In genomic region chr1:74268750-74269149, GRCm38 (mm10) we compare ENCODE assay signal across 32 mouse cellular contexts. TPM values are rescaled to one million over a fixed set of nuclear protein-coding genes. Genes with fewer than 3 reads are reported as not detected.
A peak's percentile ranks its signal among the peaks of the same experiment; 100 is the strongest.
DNase-seq lines count a peak whose midpoint lies in the region; ATAC-seq and TF ChIP-seq lines count a peak whose summit lies in the region.
"Had no signal": no experiment of that assay in that cellular context is flagged by ENCODE, and none has a peak within 500 bp of the region (broad histone marks: within the 10 kb centered on the region; RNA-seq: fewer than 3 reads in every experiment).

No protein-coding gene starts in this region.

- intact Hi-C loops in heart, adult 2 months (cut with DNase I): no loop called here

- no peak overlapping the region for H3K4me2 ChIP-seq in heart, embryonic 12.5 days
- no peak overlapping the region for H3K4me2 ChIP-seq in midbrain, postnatal 0 days (ENCODE audit: low read depth, low read length, poor library complexity, severe bottlenecking)
- H3K4me2 ChIP-seq in midbrain, embryonic 16.5 days (ENCODE audit: low read length): no peak overlapping the region
- no peak overlapping the region for H3K4me2 ChIP-seq in stomach, postnatal 0 days (replicated peaks; ENCODE audit: low read depth)
- no peak overlapping the region for H3K4me2 ChIP-seq in forebrain, embryonic 12.5 days
- H3K4me2 ChIP-seq: embryonic facial prominence, embryonic 13.5 days; forebrain, embryonic 13.5 days; heart, embryonic 13.5 days; limb, embryonic 13.5 days; liver, embryonic 15.5 days; midbrain, embryonic 11.5 days; neural tube, embryonic 12.5 days had no signal

- WGBS in heart, adult 2 months: 86% methylated on average over 8 of the region's 8 CpGs
- 86% methylated on average over 8 of the region's 8 CpGs for WGBS in heart, embryonic 12.5 days
- 87% methylated on average over 8 of the region's 8 CpGs for WGBS in midbrain, postnatal 0 days
- 86% methylated on average over 8 of the region's 8 CpGs for WGBS in midbrain, embryonic 16.5 days
- WGBS in stomach, postnatal 0 days: 80% methylated on average over 8 of the region's 8 CpGs
- WGBS in forebrain, embryonic 12.5 days: 92% methylated on average over 8 of the region's 8 CpGs

- H3K27ac ChIP-seq in heart, adult 2 months: no peak overlapping the region
- no peak overlapping the region for H3K27ac ChIP-seq in heart, embryonic 12.5 days (ENCODE audit: poor library complexity, severe bottlenecking)
- no peak overlapping the region for H3K27ac ChIP-seq in midbrain, postnatal 0 days (ENCODE audit: low read depth, low read length)
- no peak overlapping the region for H3K27ac ChIP-seq in midbrain, embryonic 16.5 days (ENCODE audit: low read length)
- H3K27ac ChIP-seq in stomach, postnatal 0 days (replicated peaks): no peak overlapping the region
- no peak overlapping the region for H3K27ac ChIP-seq in forebrain, embryonic 12.5 days
- H3K27ac ChIP-seq: embryonic facial prominence, embryonic 13.5 days; forebrain, embryonic 13.5 days; limb, embryonic 13.5 days; liver, embryonic 15.5 days; neural tube, embryonic 12.5 days had no signal

- no peaks in the 10 kb centered on the region for H3K27me3 ChIP-seq in heart, adult 2 months (ENCODE audit: control insufficient read depth, insufficient read depth, low read length)
- no peaks in the 10 kb centered on the region for H3K27me3 ChIP-seq in heart, embryonic 12.5 days (replicated peaks)
- no peaks in the 10 kb centered on the region for H3K27me3 ChIP-seq in midbrain, postnatal 0 days (ENCODE audit: insufficient read depth, low read length)
- H3K27me3 ChIP-seq in midbrain, embryonic 16.5 days (ENCODE audit: control insufficient read depth, insufficient read depth, low read depth, low read length): no peaks in the 10 kb centered on the region
- H3K27me3 ChIP-seq in stomach, postnatal 0 days (ENCODE audit: control insufficient read depth, insufficient read depth, low read length): no peaks in the 10 kb centered on the region
- no peaks in the 10 kb centered on the region for H3K27me3 ChIP-seq in forebrain, embryonic 12.5 days
- H3K27me3 ChIP-seq: embryonic facial prominence, embryonic 13.5 days; forebrain, embryonic 13.5 days; heart, embryonic 13.5 days; limb, embryonic 13.5 days; liver, embryonic 15.5 days; neural tube, embryonic 12.5 days; Patski had no signal

- TF ChIP-seq CTCF in heart, adult 2 months (IDR thresholded peaks at IDR 0.05): 0 out of 2 replicates have a peak, but pooled peaks have one; percentile 8
- peak; percentile 24 for TF ChIP-seq CTCF in midbrain, postnatal 0 days (IDR thresholded peaks at IDR 0.05)
- TF ChIP-seq CTCF in stomach, postnatal 0 days (IDR thresholded peaks at IDR 0.05; ENCODE audit: low read depth): 0 out of 2 replicates have a peak, but pooled peaks have one; percentile 20

- no peaks in the 10 kb centered on the region for H3K79me2 ChIP-seq in heart, adult 2 months (replicated peaks; ENCODE audit: control insufficient read depth, insufficient read depth, low read length)

- DNase-seq in heart, adult 2 months: no peak
- no peak for DNase-seq in midbrain, postnatal 0 days (ENCODE audit: low spot score)
- DNase-seq in stomach, postnatal 0 days (ENCODE audit: low spot score): no peak
- DNase-seq in kidney, postnatal 14 days: no peak
- DNase-seq: adrenal gland, postnatal 10 days; cerebellum, adult 18-20 months; cerebellum, postnatal 14 days; embryo, embryonic 11 days; gastrocnemius, postnatal 10 days; heart, postnatal 14 days; kidney, adult 2 months; right cerebral cortex, postnatal 14 days; thymus, postnatal 25 days had no signal

- no peaks in the 10 kb centered on the region for H3K9me3 ChIP-seq in heart, embryonic 12.5 days (replicated peaks)
- no peaks in the 10 kb centered on the region for H3K9me3 ChIP-seq in midbrain, postnatal 0 days (ENCODE audit: low read length)
- H3K9me3 ChIP-seq in midbrain, embryonic 16.5 days (replicated peaks; ENCODE audit: control insufficient read depth, low read length, poor library complexity, severe bottlenecking): no peaks in the 10 kb centered on the region
- H3K9me3 ChIP-seq in stomach, postnatal 0 days (ENCODE audit: control insufficient read depth, low read length): no peaks in the 10 kb centered on the region
- no peaks in the 10 kb centered on the region for H3K9me3 ChIP-seq in forebrain, embryonic 12.5 days
- H3K9me3 ChIP-seq: embryonic facial prominence, embryonic 13.5 days; forebrain, embryonic 13.5 days; heart, embryonic 13.5 days; limb, embryonic 13.5 days; liver, embryonic 15.5 days; neural tube, embryonic 12.5 days had no signal

- TF ChIP-seq POLR2A in heart, adult 2 months (IDR thresholded peaks at IDR 0.05; ENCODE audit: insufficient read depth, low read depth, low read length): no peak

- H3K4me1 ChIP-seq in heart, adult 2 months (ENCODE audit: control insufficient read depth, insufficient read depth, low read length): no peaks in the 10 kb centered on the region
- H3K4me1 ChIP-seq in heart, embryonic 12.5 days (replicated peaks): peaks cover 35% of the 10 kb centered on the region
- H3K4me1 ChIP-seq in midbrain, postnatal 0 days (ENCODE audit: insufficient read depth, low read length): no peaks in the 10 kb centered on the region
- no peaks in the 10 kb centered on the region for H3K4me1 ChIP-seq in midbrain, embryonic 16.5 days (ENCODE audit: control insufficient read depth, insufficient read depth, low read length)
- no peaks in the 10 kb centered on the region for H3K4me1 ChIP-seq in stomach, postnatal 0 days (replicated peaks; ENCODE audit: control insufficient read depth, insufficient read depth)
- no peaks in the 10 kb centered on the region for H3K4me1 ChIP-seq in forebrain, embryonic 12.5 days
- H3K4me1 ChIP-seq: embryonic facial prominence, embryonic 13.5 days; forebrain, embryonic 13.5 days; limb, embryonic 13.5 days; liver, embryonic 15.5 days; neural tube, embryonic 12.5 days had no signal

- no peak for ATAC-seq in heart, embryonic 12.5 days (ENCODE audit: insufficient number of reproducible peaks, low FRiP score)
- ATAC-seq in midbrain, postnatal 0 days (ENCODE audit: low FRiP score): no peak
- no peak for ATAC-seq in midbrain, embryonic 16.5 days
- peak; percentile 28 for ATAC-seq in activated CD4-positive, CD25-positive, alpha-beta regulatory T cell, adult 4 months
- ATAC-seq in stomach, postnatal 0 days (ENCODE audit: low FRiP score, low TSS enrichment): no peak
- ATAC-seq in forebrain, embryonic 12.5 days (ENCODE audit: low FRiP score): no peak
- ATAC-seq: forebrain, embryonic 13.5 days; lung, postnatal 0 days; Patski had no signal

- peaks cover 2% of the 10 kb centered on the region; the same call in 1 of the 2 replicates for H3K36me3 ChIP-seq in heart, adult 2 months (ENCODE audit: control insufficient read depth, insufficient read depth, low read length)
- peaks cover 53% of the 10 kb centered on the region for H3K36me3 ChIP-seq in heart, embryonic 12.5 days
- H3K36me3 ChIP-seq in midbrain, postnatal 0 days (ENCODE audit: insufficient read depth, low read length): peaks cover 43% of the 10 kb centered on the region
- peaks cover 34% of the 10 kb centered on the region for H3K36me3 ChIP-seq in midbrain, embryonic 16.5 days (ENCODE audit: control insufficient read depth, insufficient read depth, low read length)
- peaks cover 30% of the 10 kb centered on the region for H3K36me3 ChIP-seq in stomach, postnatal 0 days (ENCODE audit: control insufficient read depth, insufficient read depth, low read length)
- H3K36me3 ChIP-seq in forebrain, embryonic 12.5 days (replicated peaks): peaks cover 51% of the 10 kb centered on the region

- TF ChIP-seq EP300 in heart, adult 2 months (IDR thresholded peaks at IDR 0.05; ENCODE audit: insufficient read depth, low read depth, low read length): no peak
- TF ChIP-seq EP300 in stomach, postnatal 0 days (optimal IDR thresholded peaks at IDR 0.05): no peak

- H3K4me3 ChIP-seq in heart, adult 2 months: no peak overlapping the region
- H3K4me3 ChIP-seq in heart, embryonic 12.5 days: no peak overlapping the region
- no peak overlapping the region for H3K4me3 ChIP-seq in midbrain, postnatal 0 days (ENCODE audit: low read depth, low read length)
- H3K4me3 ChIP-seq in midbrain, embryonic 16.5 days (ENCODE audit: low read depth, low read length): no peak overlapping the region
- H3K4me3 ChIP-seq in stomach, postnatal 0 days (ENCODE audit: low read depth, low read length): no peak overlapping the region
- H3K4me3 ChIP-seq in forebrain, embryonic 12.5 days (replicated peaks): no peak overlapping the region
- H3K4me3 ChIP-seq: embryonic facial prominence, embryonic 13.5 days; erythroblast, embryonic 14.5 days; forebrain, embryonic 13.5 days; heart, embryonic 13.5 days; limb, embryonic 13.5 days; liver, embryonic 15.5 days; neural tube, embryonic 12.5 days had no signal

- H3K9ac ChIP-seq in heart, adult 2 months (ENCODE audit: low read depth, low read length): no peak overlapping the region
- H3K9ac ChIP-seq in heart, embryonic 12.5 days: no peak overlapping the region
- H3K9ac ChIP-seq in midbrain, postnatal 0 days (replicated peaks; ENCODE audit: low read length, poor library complexity, severe bottlenecking): no peak overlapping the region
- no peak overlapping the region for H3K9ac ChIP-seq in midbrain, embryonic 16.5 days (ENCODE audit: low read depth, low read length)
- H3K9ac ChIP-seq in stomach, postnatal 0 days (ENCODE audit: low read length): no peak overlapping the region
- no peak overlapping the region for H3K9ac ChIP-seq in forebrain, embryonic 12.5 days
- H3K9ac ChIP-seq: embryonic facial prominence, embryonic 13.5 days; forebrain, embryonic 13.5 days; heart, embryonic 13.5 days; limb, embryonic 13.5 days; liver, embryonic 15.5 days; neural tube, embryonic 12.5 days had no signal

RNA-seq across cellular contexts. Expression of gene Gpbar1, which starts 9.6 kb away (rescaled TPM):
- not detected for total RNA-seq in heart, adult 2 months (2021)
- 0.14 and 0.15 TPM in 2 replicates for polyA plus RNA-seq in heart, adult 2 months (2012; rRNA removed)
- 0.37 and 0.41 TPM in 2 replicates for polyA plus RNA-seq in heart, embryonic 12.5 days (2016; fragmentation: Nextera tagmentation; extraction: Ambion mirVana)
- total RNA-seq in midbrain, postnatal 0 days (2014; rRNA removed): 0.52 TPM in 1 of 2 replicates, not detected in the other
- polyA plus RNA-seq in midbrain, postnatal 0 days (2015; fragmentation: Nextera tagmentation; extraction: Ambion mirVana): 0.16 TPM in 1 of 2 replicates, not detected in the other
- 0.20 and 0.34 TPM in 2 replicates for polyA plus RNA-seq in midbrain, embryonic 16.5 days (2015; fragmentation: Nextera tagmentation; extraction: Ambion mirVana)
- polyA plus RNA-seq in activated CD4-positive, CD25-positive, alpha-beta regulatory T cell, adult 4 months (2017; shearing (Covaris generic)): under 1 TPM in 1 of 2 experiments, not detected in 1; 0.32 TPM
- polyA plus RNA-seq in stomach, postnatal 0 days (2015; fragmentation: Nextera tagmentation; extraction: Ambion mirVana): 0.51 and 0.63 TPM in 2 replicates
- 0.18 and 0.29 TPM in 2 replicates for polyA plus RNA-seq in forebrain, embryonic 12.5 days (2016; fragmentation: Nextera tagmentation; extraction: Ambion mirVana)
- total RNA-seq: heart, postnatal 14 days; layer of hippocampus, adult 8-10 months; left cerebral cortex, adult 18-20 months; left cerebral cortex, postnatal 25 days; monocyte, adult 5-6 weeks had no signal
- polyA plus RNA-seq: erythroblast, embryonic 14.5 days; forebrain, embryonic 13.5 days; hindbrain, embryonic 11.5 days; midbrain, embryonic 11.5 days; neural tube, embryonic 12.5 days had no signal

RNA-seq across cellular contexts. Expression of gene Aamp, which starts 15.8 kb away (rescaled TPM):
- 100 to 1,000 TPM in 1 of 2 experiments, 10 to 100 TPM in 1; 89.3 to 100 TPM for total RNA-seq in heart, adult 2 months (2021)
- 116 and 135 TPM in 2 replicates for polyA plus RNA-seq in heart, adult 2 months (2012; rRNA removed)
- polyA plus RNA-seq in heart, embryonic 12.5 days (2016; fragmentation: Nextera tagmentation; extraction: Ambion mirVana): 169 and 171 TPM in 2 replicates
- 139 and 148 TPM in 2 replicates for total RNA-seq in midbrain, postnatal 0 days (2014; rRNA removed)
- polyA plus RNA-seq in midbrain, postnatal 0 days (2015; fragmentation: Nextera tagmentation; extraction: Ambion mirVana): 203 and 216 TPM in 2 replicates
- 205 and 212 TPM in 2 replicates for polyA plus RNA-seq in midbrain, embryonic 16.5 days (2015; fragmentation: Nextera tagmentation; extraction: Ambion mirVana)
- 100 to 1,000 TPM; 139 to 184 TPM for polyA plus RNA-seq in activated CD4-positive, CD25-positive, alpha-beta regulatory T cell, adult 4 months (2017; shearing (Covaris generic))
- polyA plus RNA-seq in stomach, postnatal 0 days (2015; fragmentation: Nextera tagmentation; extraction: Ambion mirVana): 154 and 157 TPM in 2 replicates
- polyA plus RNA-seq in forebrain, embryonic 12.5 days (2016; fragmentation: Nextera tagmentation; extraction: Ambion mirVana): 184 and 190 TPM in 2 replicates

RNA-seq across cellular contexts. Expression of gene Pnkd, which starts 16.0 kb away (rescaled TPM):
- 100 to 1,000 TPM; 126 to 140 TPM for total RNA-seq in heart, adult 2 months (2021)
- polyA plus RNA-seq in heart, adult 2 months (2012; rRNA removed): 104 and 113 TPM in 2 replicates
- polyA plus RNA-seq in heart, embryonic 12.5 days (2016; fragmentation: Nextera tagmentation; extraction: Ambion mirVana): 215 and 216 TPM in 2 replicates
- 101 and 116 TPM in 2 replicates for total RNA-seq in midbrain, postnatal 0 days (2014; rRNA removed)
- polyA plus RNA-seq in midbrain, postnatal 0 days (2015; fragmentation: Nextera tagmentation; extraction: Ambion mirVana): 135 and 140 TPM in 2 replicates
- polyA plus RNA-seq in midbrain, embryonic 16.5 days (2015; fragmentation: Nextera tagmentation; extraction: Ambion mirVana): 117 and 125 TPM in 2 replicates
- 10 to 100 TPM; 80.2 to 97.8 TPM for polyA plus RNA-seq in activated CD4-positive, CD25-positive, alpha-beta regulatory T cell, adult 4 months (2017; shearing (Covaris generic))
- polyA plus RNA-seq in stomach, postnatal 0 days (2015; fragmentation: Nextera tagmentation; extraction: Ambion mirVana): 84.8 and 88.2 TPM in 2 replicates
- polyA plus RNA-seq in forebrain, embryonic 12.5 days (2016; fragmentation: Nextera tagmentation; extraction: Ambion mirVana): 87.5 and 88.9 TPM in 2 replicates

RNA-seq across cellular contexts. Expression of gene Arpc2, which starts 32.9 kb away (rescaled TPM):
- 100 to 1,000 TPM; 130 to 132 TPM for total RNA-seq in heart, adult 2 months (2021)
- polyA plus RNA-seq in heart, adult 2 months (2012; rRNA removed): 85.5 and 111 TPM in 2 replicates
- 478 and 484 TPM in 2 replicates for polyA plus RNA-seq in heart, embryonic 12.5 days (2016; fragmentation: Nextera tagmentation; extraction: Ambion mirVana)
- 149 and 183 TPM in 2 replicates for total RNA-seq in midbrain, postnatal 0 days (2014; rRNA removed)
- 442 and 464 TPM in 2 replicates for polyA plus RNA-seq in midbrain, postnatal 0 days (2015; fragmentation: Nextera tagmentation; extraction: Ambion mirVana)
- polyA plus RNA-seq in midbrain, embryonic 16.5 days (2015; fragmentation: Nextera tagmentation; extraction: Ambion mirVana): 434 and 444 TPM in 2 replicates
- 100 to 1,000 TPM; 749 to 764 TPM for polyA plus RNA-seq in activated CD4-positive, CD25-positive, alpha-beta regulatory T cell, adult 4 months (2017; shearing (Covaris generic))
- 585 and 595 TPM in 2 replicates for polyA plus RNA-seq in stomach, postnatal 0 days (2015; fragmentation: Nextera tagmentation; extraction: Ambion mirVana)
- 356 and 369 TPM in 2 replicates for polyA plus RNA-seq in forebrain, embryonic 12.5 days (2016; fragmentation: Nextera tagmentation; extraction: Ambion mirVana)

RNA-seq across cellular contexts. Expression of gene Tmbim1, which starts 36.7 kb away (rescaled TPM):
- total RNA-seq in heart, adult 2 months (2021): 10 to 100 TPM; 41.3 to 48.1 TPM
- polyA plus RNA-seq in heart, adult 2 months (2012; rRNA removed): 97.1 and 148 TPM in 2 replicates
- 41.1 and 42.9 TPM in 2 replicates for polyA plus RNA-seq in heart, embryonic 12.5 days (2016; fragmentation: Nextera tagmentation; extraction: Ambion mirVana)
- 9.8 and 20.7 TPM in 2 replicates for total RNA-seq in midbrain, postnatal 0 days (2014; rRNA removed)
- 9.8 and 10.5 TPM in 2 replicates for polyA plus RNA-seq in midbrain, postnatal 0 days (2015; fragmentation: Nextera tagmentation; extraction: Ambion mirVana)
- polyA plus RNA-seq in midbrain, embryonic 16.5 days (2015; fragmentation: Nextera tagmentation; extraction: Ambion mirVana): 6.2 and 8.4 TPM in 2 replicates
- 10 to 100 TPM; 13.1 to 16.1 TPM for polyA plus RNA-seq in activated CD4-positive, CD25-positive, alpha-beta regulatory T cell, adult 4 months (2017; shearing (Covaris generic))
- polyA plus RNA-seq in stomach, postnatal 0 days (2015; fragmentation: Nextera tagmentation; extraction: Ambion mirVana): 109 and 118 TPM in 2 replicates
- 6.7 and 7.9 TPM in 2 replicates for polyA plus RNA-seq in forebrain, embryonic 12.5 days (2016; fragmentation: Nextera tagmentation; extraction: Ambion mirVana)
